Mouse (Mus musculus): ENCODE results near the gene Wdr63.

- no peak for TF ChIP-seq CTCF (IDR thresholded peaks at IDR 0.05; ENCODE audit: borderline replicate concordance, insufficient read depth, low read depth, low read length)
- TF ChIP-seq POLR2A (IDR thresholded peaks at IDR 0.05; ENCODE audit: borderline replicate concordance, insufficient read depth, low read length): no peak
Measured at GRCm38 (mm10) chr3:146142523-146142922, 34.6 kb upstream of the Wdr63 start.

Data from cerebellum, adult 2 months (tissue).